Mouse (Mus musculus): Measurements from ENCODE around the gene Camp. TPM values are rescaled to one million over a fixed set of nuclear protein-coding genes. Genes with fewer than 3 reads are reported as not detected.
"Not testable (repeated sequence)": the region's sequence is repeated elsewhere in the genome, so short reads cannot be mapped to it uniquely, and the experiment has no call there.

Camp gene
- polyA plus RNA-seq, 1 experiment, result not detected

DNA sequence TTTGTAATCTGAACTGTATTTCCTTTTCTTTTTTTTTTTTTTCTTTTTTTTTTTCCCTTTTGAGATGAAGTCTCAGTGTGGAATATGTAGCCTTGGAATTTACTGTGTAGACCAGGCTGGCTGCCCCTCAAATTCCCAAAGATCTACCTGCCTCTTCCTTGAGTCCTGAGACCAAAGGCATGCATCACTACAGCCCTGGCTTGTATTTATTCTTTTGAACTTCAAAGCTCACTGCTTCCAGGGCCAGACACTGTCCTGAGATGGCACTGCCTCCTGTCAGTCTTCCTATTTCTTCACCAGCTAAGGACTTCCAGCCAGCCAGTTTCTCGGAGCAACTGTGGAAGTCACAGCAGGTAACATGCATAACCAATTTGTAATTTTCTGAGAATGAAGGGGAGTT, 37.4 kb downstream of the Camp start, which contains the start of gene Spink8:
Gene Spink8, plus strand, starts transcription at position 301 of the 400 bp plus-strand sequence.
- TF ChIP-seq USF1 (IDR thresholded peaks at IDR 0.05; ENCODE audit: low read depth) (no peak), MYOD1 (IDR thresholded peaks at IDR 0.05; ENCODE audit: control insufficient read depth in 1 of 3, insufficient read length in 2 of 3, low read depth in 2 of 3) (no peak), SRF (IDR thresholded peaks at IDR 0.05; ENCODE audit: control insufficient read depth, insufficient read length, low read depth) (no peak), POLR2AphosphoS2 (IDR thresholded peaks at IDR 0.05; ENCODE audit: insufficient read length, low read depth) (no peak), MAX (IDR thresholded peaks at IDR 0.05; ENCODE audit: low read depth) (no peak), POLR2A (IDR thresholded peaks at IDR 0.05; ENCODE audit: insufficient read length, low read depth) (no peak), REST (IDR thresholded peaks at IDR 0.05; ENCODE audit: insufficient read depth, insufficient read length) (no peak), E2F4 (IDR thresholded peaks at IDR 0.05; ENCODE audit: insufficient read depth) (no peak), TCF12 (IDR thresholded peaks at IDR 0.05; ENCODE audit: insufficient read depth, poor library complexity, severe bottlenecking) (no peak), MYOG (IDR thresholded peaks at IDR 0.05; ENCODE audit: control insufficient read depth in 1 of 3, insufficient read depth in 1 of 3, insufficient read length in 2 of 3, low read depth in 2 of 3) (no peak), TCF3 (IDR thresholded peaks at IDR 0.05; ENCODE audit: insufficient read length, low read depth) (no peak), CEBPB (IDR thresholded peaks at IDR 0.05; ENCODE audit: insufficient read depth, poor library complexity, severe bottlenecking) (no peak)
- H3K79me2 ChIP-seq (ENCODE audit: control insufficient read depth, insufficient read depth), result no peaks in the 10 kb centered on the region
- H3K36me3 ChIP-seq (ENCODE audit: control insufficient read depth, insufficient read depth), result no peaks in the 10 kb centered on the region
- H3K4me3 ChIP-seq, result no peak within 1 kb of the TSS
- H3K4me2 ChIP-seq (ENCODE audit: low read depth), result no peak within 1 kb of the TSS
- no peaks in the 10 kb centered on the region for H3K27me3 ChIP-seq (ENCODE audit: control insufficient read depth, insufficient read depth, insufficient read length)
- no peak within 1 kb of the TSS for H3ac ChIP-seq (ENCODE audit: control insufficient read depth, insufficient read length)

DNA sequence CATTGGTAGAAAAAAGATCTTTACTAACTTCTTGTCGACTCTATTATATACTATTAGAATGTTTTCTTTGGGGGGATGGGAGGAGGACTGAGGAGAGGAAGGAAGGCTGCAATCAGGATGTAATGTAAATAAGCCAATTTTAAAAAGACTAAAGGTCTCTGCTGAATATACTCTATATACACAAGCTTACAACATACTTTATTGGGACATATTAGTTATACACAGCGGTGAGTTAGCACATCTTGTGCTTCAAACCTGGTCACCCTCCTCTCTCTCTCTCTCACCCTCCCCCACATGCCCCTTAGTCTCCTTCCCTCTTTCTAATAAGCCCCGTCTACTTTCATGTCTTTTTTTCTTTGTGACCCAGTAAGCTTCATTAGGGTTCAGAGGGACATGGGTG, 41.5 kb downstream of the Camp start:
- Histone ChIP-seq H3K79me2 (ENCODE audit: control insufficient read depth, insufficient read depth) (no peaks in the 10 kb centered on the region), H3K36me3 (ENCODE audit: control insufficient read depth, insufficient read depth) (no peaks in the 10 kb centered on the region), H3K4me3 (no peak overlapping the region), H3K4me2 (ENCODE audit: low read depth) (no peak overlapping the region), H3K27me3 (ENCODE audit: control insufficient read depth, insufficient read depth, insufficient read length) (no peaks in the 10 kb centered on the region), H3ac (ENCODE audit: control insufficient read depth, insufficient read length) (no peak overlapping the region)
- no peak for TF ChIP-seq POLR2A (IDR thresholded peaks at IDR 0.05; ENCODE audit: insufficient read length, low read depth)
- no peak for TF ChIP-seq SRF (IDR thresholded peaks at IDR 0.05; ENCODE audit: control insufficient read depth, insufficient read length, low read depth)
- no peak for TF ChIP-seq TCF12 (IDR thresholded peaks at IDR 0.05; ENCODE audit: insufficient read depth, poor library complexity, severe bottlenecking)
- TF ChIP-seq MAX (IDR thresholded peaks at IDR 0.05; ENCODE audit: low read depth), result no peak
- TF ChIP-seq USF1 (IDR thresholded peaks at IDR 0.05; ENCODE audit: low read depth), result no peak
- TF ChIP-seq POLR2AphosphoS2 (IDR thresholded peaks at IDR 0.05; ENCODE audit: insufficient read length, low read depth), result no peak
- TF ChIP-seq TCF3 (IDR thresholded peaks at IDR 0.05; ENCODE audit: insufficient read length, low read depth), result no peak
- no peak for TF ChIP-seq MYOD1 (IDR thresholded peaks at IDR 0.05; ENCODE audit: control insufficient read depth in 1 of 3, insufficient read length in 2 of 3, low read depth in 2 of 3)
- no peak for TF ChIP-seq CEBPB (IDR thresholded peaks at IDR 0.05; ENCODE audit: insufficient read depth, poor library complexity, severe bottlenecking)
- TF ChIP-seq REST (IDR thresholded peaks at IDR 0.05; ENCODE audit: insufficient read depth, insufficient read length), result no peak
- TF ChIP-seq MYOG (IDR thresholded peaks at IDR 0.05; ENCODE audit: control insufficient read depth in 1 of 3, insufficient read depth in 1 of 3, insufficient read length in 2 of 3, low read depth in 2 of 3), result no peak
- TF ChIP-seq E2F4 (IDR thresholded peaks at IDR 0.05; ENCODE audit: insufficient read depth), result no peak

DNA sequence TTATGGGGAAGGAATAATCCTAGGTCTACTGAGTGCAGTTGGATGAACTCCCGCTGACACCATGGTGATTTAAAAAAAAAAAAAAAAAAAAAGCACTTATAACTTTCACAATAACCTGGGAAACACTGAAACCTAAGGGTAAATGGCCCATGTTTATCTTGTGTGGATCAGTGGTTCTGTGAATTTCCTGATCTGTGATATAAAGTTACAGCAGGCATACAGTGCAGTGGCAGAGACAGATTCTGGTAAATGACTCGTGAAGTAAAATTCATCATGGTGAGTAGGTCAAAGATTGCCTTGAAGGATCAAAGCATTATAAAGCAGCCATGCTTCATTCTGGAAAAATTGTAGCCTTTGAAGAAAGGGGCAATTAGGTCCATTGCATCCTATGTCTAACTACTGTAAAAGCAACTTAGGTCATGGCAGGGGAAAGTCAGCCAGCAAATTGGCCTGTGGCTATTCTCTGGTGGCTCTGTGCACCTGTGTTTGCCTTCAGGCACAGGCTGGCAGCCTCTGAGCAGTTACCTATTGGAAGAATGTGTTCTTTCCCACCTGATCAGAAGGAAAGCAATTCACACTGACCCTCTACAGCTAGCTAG, 42.6 kb downstream of the Camp start:
- Histone ChIP-seq H3K4me2 (ENCODE audit: low read depth) (no peak overlapping the region), H3K36me3 (ENCODE audit: control insufficient read depth, insufficient read depth) (no peaks in the 10 kb centered on the region), H3K79me2 (ENCODE audit: control insufficient read depth, insufficient read depth) (no peaks in the 10 kb centered on the region), H3K27me3 (ENCODE audit: control insufficient read depth, insufficient read depth, insufficient read length) (no peaks in the 10 kb centered on the region), H3ac (ENCODE audit: control insufficient read depth, insufficient read length) (no peak overlapping the region), H3K4me3 (no peak overlapping the region)
- TF ChIP-seq POLR2A (IDR thresholded peaks at IDR 0.05; ENCODE audit: insufficient read length, low read depth) (no peak), MYOD1 (IDR thresholded peaks at IDR 0.05; ENCODE audit: control insufficient read depth in 1 of 3, insufficient read length in 2 of 3, low read depth in 2 of 3) (no peak)

DNA sequence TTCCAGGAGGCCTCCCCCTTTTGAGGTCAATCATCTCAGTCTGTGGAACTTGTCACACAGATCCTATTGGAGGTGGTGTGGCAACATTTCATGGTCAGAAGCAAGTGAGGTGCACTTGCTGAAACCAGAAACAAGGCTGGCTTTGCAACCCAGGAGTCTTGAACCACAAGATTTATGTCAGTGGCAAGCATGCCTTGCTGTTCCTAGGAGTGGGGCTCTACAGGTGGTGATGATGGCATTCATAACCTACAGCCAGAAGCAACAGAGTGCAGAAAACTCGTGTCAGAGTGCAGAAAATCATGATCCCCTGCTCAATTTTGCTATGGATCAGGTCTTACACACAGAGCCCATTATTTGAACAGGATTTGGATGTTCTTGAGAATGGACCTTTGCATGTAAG, 43.2 kb downstream of the Camp start:
- Histone ChIP-seq H3K4me3 (no peak overlapping the region), H3K79me2 (ENCODE audit: control insufficient read depth, insufficient read depth) (no peaks in the 10 kb centered on the region), H3K36me3 (ENCODE audit: control insufficient read depth, insufficient read depth) (no peaks in the 10 kb centered on the region), H3ac (ENCODE audit: control insufficient read depth, insufficient read length) (no peak overlapping the region), H3K27me3 (ENCODE audit: control insufficient read depth, insufficient read depth, insufficient read length) (no peaks in the 10 kb centered on the region), H3K4me2 (ENCODE audit: low read depth) (no peak overlapping the region)
- TF ChIP-seq TCF3 (IDR thresholded peaks at IDR 0.05; ENCODE audit: insufficient read length, low read depth) (no peak), MYOD1 (IDR thresholded peaks at IDR 0.05; ENCODE audit: control insufficient read depth in 1 of 3, insufficient read length in 2 of 3, low read depth in 2 of 3) (no peak), REST (IDR thresholded peaks at IDR 0.05; ENCODE audit: insufficient read depth, insufficient read length) (no peak), MAX (IDR thresholded peaks at IDR 0.05; ENCODE audit: low read depth) (no peak), MYOG (IDR thresholded peaks at IDR 0.05; ENCODE audit: control insufficient read depth in 1 of 3, insufficient read depth in 1 of 3, insufficient read length in 2 of 3, low read depth in 2 of 3) (no peak), USF1 (IDR thresholded peaks at IDR 0.05; ENCODE audit: low read depth) (no peak), POLR2A (IDR thresholded peaks at IDR 0.05; ENCODE audit: insufficient read length, low read depth) (no peak), POLR2AphosphoS2 (IDR thresholded peaks at IDR 0.05; ENCODE audit: insufficient read length, low read depth) (no peak), SRF (IDR thresholded peaks at IDR 0.05; ENCODE audit: control insufficient read depth, insufficient read length, low read depth) (no peak), CEBPB (IDR thresholded peaks at IDR 0.05; ENCODE audit: insufficient read depth, poor library complexity, severe bottlenecking) (no peak), E2F4 (IDR thresholded peaks at IDR 0.05; ENCODE audit: insufficient read depth) (no peak), TCF12 (IDR thresholded peaks at IDR 0.05; ENCODE audit: insufficient read depth, poor library complexity, severe bottlenecking) (no peak)

DNA sequence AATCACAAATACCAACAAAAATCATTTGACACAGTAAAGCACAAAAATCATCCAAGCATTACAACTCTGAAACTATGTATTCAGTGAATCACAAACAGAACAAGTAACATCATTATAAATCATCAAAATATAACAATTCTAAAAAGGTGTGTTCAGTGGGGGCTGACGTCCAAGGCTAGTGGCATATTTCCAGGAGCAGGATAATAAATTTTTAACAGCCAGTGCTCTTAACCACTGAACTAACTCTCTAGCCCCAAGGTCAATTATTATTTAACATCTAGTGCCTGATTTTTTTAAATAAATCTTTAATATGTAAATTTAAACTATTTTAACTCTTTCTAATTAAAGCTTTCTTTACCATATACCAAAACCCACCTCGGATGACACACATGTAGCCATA, 43.8 kb downstream of the Camp start:
- not testable (repeated sequence) for H3K4me2 ChIP-seq (ENCODE audit: low read depth); H3K4me3 ChIP-seq; H3K36me3 ChIP-seq (ENCODE audit: control insufficient read depth, insufficient read depth); H3K27me3 ChIP-seq (ENCODE audit: control insufficient read depth, insufficient read depth, insufficient read length); H3K79me2 ChIP-seq (ENCODE audit: control insufficient read depth, insufficient read depth); H3ac ChIP-seq (ENCODE audit: control insufficient read depth, insufficient read length)
